Mouse (Mus musculus): Measurements from ENCODE around the gene Cdc26. TPM values are rescaled to one million over a fixed set of nuclear protein-coding genes. Genes with fewer than 3 reads are reported as not detected.
A peak's percentile ranks its signal among the peaks of the same experiment; 100 is the strongest.

Cdc26 gene
- polyA plus RNA-seq, 1 experiment: 14.1 TPM

DNA sequence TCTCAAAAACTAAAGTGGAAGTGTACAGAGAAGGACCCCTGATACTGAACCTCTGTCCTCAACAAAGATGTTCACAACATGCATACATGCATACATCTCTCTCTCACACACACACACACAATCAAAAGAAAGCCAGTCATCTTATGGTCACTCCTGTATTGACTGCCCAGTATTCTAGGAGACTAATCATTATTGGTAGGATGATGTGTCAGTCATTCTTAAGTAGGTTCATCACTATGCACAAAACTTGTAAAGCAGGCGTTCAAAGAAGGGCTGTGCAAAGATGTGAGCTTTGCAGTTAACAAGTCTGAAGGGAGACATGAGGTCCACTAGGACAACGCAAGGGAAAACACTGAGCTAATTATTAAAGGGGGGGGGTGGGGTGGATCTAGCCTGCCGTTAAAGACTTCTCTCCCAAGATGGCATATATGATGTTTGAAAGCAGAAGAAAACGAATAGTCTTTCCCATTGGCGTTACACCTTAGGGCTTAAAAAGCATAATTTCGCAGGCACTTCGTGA is 49.1 kb downstream of the Cdc26 start:
- TF ChIP-seq CTCF (IDR thresholded peaks at IDR 0.05; ENCODE audit: extremely low read depth, insufficient read depth, insufficient read length, insufficient replicate concordance): no peak
- TF ChIP-seq POLR2A (IDR thresholded peaks at IDR 0.05; ENCODE audit: low read depth, low read length): no peak
- Histone ChIP-seq H3K27ac (ENCODE audit: insufficient read depth, low read length) (peak overlapping the region; percentile 92; the same call in 1 of the 2 replicates), H3K4me3 (ENCODE audit: extremely low read depth, insufficient read depth, insufficient read length) (peak overlapping the region; percentile 86), H3K27me3 (ENCODE audit: control insufficient read depth, insufficient read depth, low read length) (no peaks in the 10 kb centered on the region), H3K36me3 (ENCODE audit: control insufficient read depth, insufficient read depth, low read length) (no peaks in the 10 kb centered on the region), H3K4me1 (ENCODE audit: control insufficient read depth, insufficient read depth, insufficient read length) (peaks cover 10% of the 10 kb centered on the region; the same call in 1 of the 2 replicates)
- WGBS: 32% methylated on average over 7 of the region's 7 CpGs
- no peak for DNase-seq (ENCODE audit: low read depth in 1 of 2, low spot score in 2 of 2)

DNA sequence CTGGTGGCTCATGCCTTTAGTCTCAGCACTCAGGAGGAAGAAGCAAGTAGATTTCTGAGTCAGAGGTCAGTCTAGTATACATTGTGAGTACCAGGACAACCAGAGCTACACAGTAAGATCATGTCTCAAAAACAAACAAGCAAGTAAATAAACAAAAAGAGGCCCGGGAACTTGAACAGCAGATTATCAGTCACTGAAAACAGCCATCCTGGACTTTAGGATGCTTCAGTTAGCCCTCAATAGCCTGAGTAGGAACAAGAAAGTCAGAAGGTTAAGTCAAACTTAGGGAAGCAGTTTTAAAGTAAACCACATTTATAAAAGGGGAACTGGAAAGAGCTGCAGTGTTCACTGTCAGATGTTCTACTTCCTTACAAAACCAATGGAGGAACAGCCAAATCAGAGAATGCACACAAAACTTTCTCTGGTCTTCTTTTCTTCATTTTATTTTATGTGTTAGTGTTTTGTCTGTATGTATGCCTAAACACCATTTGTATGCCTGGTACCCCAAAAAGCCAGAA is 50.8 kb downstream of the Cdc26 start:
- H3K27ac ChIP-seq (ENCODE audit: insufficient read depth, low read length): peak overlapping the region; percentile 34; the same call in 1 of the 2 replicates
- WGBS: 18% methylated on average over 1 of the region's 1 CpGs

DNA sequence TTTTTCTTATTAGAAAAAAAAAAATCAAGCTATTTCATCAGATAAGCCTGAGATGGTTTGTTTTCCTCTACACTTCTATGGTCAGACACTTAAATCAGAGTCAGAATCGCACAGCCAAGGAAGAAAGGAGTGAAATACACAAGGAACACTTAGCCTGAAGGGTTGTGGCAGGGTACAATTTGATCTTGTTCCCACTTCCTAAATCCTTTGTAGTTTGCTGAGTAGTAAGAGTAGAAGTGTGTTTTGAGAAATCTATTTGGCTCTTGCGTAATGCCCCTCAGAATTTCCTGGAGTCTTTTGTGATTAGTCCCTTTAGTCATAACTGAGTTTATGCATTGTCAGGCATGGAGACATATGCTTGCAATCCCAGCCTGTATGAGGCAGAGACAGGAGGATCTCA is 59.1 kb downstream of the Cdc26 start:
- H3K27ac ChIP-seq (ENCODE audit: insufficient read depth, low read length): no peak overlapping the region
- peaks cover 2% of the 10 kb centered on the region; the same call in 1 of the 2 replicates for H3K4me1 ChIP-seq (ENCODE audit: control insufficient read depth, insufficient read depth, insufficient read length)
- H3K36me3 ChIP-seq (ENCODE audit: control insufficient read depth, insufficient read depth, low read length): peaks cover 18% of the 10 kb centered on the region
- H3K4me3 ChIP-seq (ENCODE audit: extremely low read depth, insufficient read depth, insufficient read length): no peak overlapping the region
- 76% methylated on average over 2 of the region's 2 CpGs for WGBS
- H3K27me3 ChIP-seq (ENCODE audit: control insufficient read depth, insufficient read depth, low read length): no peaks in the 10 kb centered on the region
- TF ChIP-seq POLR2A (IDR thresholded peaks at IDR 0.05; ENCODE audit: low read depth, low read length) (no peak), CTCF (IDR thresholded peaks at IDR 0.05; ENCODE audit: extremely low read depth, insufficient read depth, insufficient read length, insufficient replicate concordance) (no peak)
- no peak for DNase-seq (ENCODE audit: low read depth in 1 of 2, low spot score in 2 of 2)

More for the DNA sequence above, 50.8 kb downstream of the Cdc26 start:
- H3K4me1 ChIP-seq (ENCODE audit: control insufficient read depth, insufficient read depth, insufficient read length): peaks cover 10% of the 10 kb centered on the region; the same call in 1 of the 2 replicates
- no peaks in the 10 kb centered on the region for H3K27me3 ChIP-seq (ENCODE audit: control insufficient read depth, insufficient read depth, low read length)
- TF ChIP-seq CTCF (IDR thresholded peaks at IDR 0.05; ENCODE audit: extremely low read depth, insufficient read depth, insufficient read length, insufficient replicate concordance) (no peak), POLR2A (IDR thresholded peaks at IDR 0.05; ENCODE audit: low read depth, low read length) (no peak)
- H3K36me3 ChIP-seq (ENCODE audit: control insufficient read depth, insufficient read depth, low read length): no peaks in the 10 kb centered on the region
- no peak overlapping the region for H3K4me3 ChIP-seq (ENCODE audit: extremely low read depth, insufficient read depth, insufficient read length)
- peak in 1 of 2 experiments; percentile 38 for DNase-seq (ENCODE audit: low read depth in 1 of 2, low spot score in 2 of 2)

DNA sequence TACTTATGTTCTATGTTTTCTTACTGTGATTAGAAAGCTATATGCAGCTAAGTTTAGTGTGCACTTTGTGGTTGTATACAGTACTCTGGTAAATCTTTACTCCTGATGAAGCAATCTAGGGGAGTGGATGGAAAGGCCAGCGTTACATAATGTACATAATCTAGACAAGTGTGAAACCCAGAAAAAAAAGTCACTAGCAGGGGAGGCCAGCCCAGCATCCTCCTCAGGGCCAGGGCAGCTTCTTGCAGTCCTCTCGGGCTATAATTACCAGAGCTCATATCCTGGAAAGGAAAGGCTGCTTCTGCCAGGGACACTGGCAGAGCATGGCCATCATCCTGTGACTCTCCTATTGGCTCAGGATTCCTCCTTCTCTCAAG is 60.1 kb downstream of the Cdc26 start:
- Histone ChIP-seq H3K4me1 (ENCODE audit: control insufficient read depth, insufficient read depth, insufficient read length) (peaks cover 2% of the 10 kb centered on the region; the same call in 1 of the 2 replicates), H3K4me3 (ENCODE audit: extremely low read depth, insufficient read depth, insufficient read length) (no peak overlapping the region), H3K27ac (ENCODE audit: insufficient read depth, low read length) (no peak overlapping the region), H3K27me3 (ENCODE audit: control insufficient read depth, insufficient read depth, low read length) (no peaks in the 10 kb centered on the region), H3K36me3 (ENCODE audit: control insufficient read depth, insufficient read depth, low read length) (peaks cover 21% of the 10 kb centered on the region)
- no peak for TF ChIP-seq POLR2A (IDR thresholded peaks at IDR 0.05; ENCODE audit: low read depth, low read length)
- TF ChIP-seq CTCF (IDR thresholded peaks at IDR 0.05; ENCODE audit: extremely low read depth, insufficient read depth, insufficient read length, insufficient replicate concordance): no peak
- 67% methylated on average over 2 of the region's 2 CpGs for WGBS
- no peak for DNase-seq (ENCODE audit: low read depth in 1 of 2, low spot score in 2 of 2)

DNA sequence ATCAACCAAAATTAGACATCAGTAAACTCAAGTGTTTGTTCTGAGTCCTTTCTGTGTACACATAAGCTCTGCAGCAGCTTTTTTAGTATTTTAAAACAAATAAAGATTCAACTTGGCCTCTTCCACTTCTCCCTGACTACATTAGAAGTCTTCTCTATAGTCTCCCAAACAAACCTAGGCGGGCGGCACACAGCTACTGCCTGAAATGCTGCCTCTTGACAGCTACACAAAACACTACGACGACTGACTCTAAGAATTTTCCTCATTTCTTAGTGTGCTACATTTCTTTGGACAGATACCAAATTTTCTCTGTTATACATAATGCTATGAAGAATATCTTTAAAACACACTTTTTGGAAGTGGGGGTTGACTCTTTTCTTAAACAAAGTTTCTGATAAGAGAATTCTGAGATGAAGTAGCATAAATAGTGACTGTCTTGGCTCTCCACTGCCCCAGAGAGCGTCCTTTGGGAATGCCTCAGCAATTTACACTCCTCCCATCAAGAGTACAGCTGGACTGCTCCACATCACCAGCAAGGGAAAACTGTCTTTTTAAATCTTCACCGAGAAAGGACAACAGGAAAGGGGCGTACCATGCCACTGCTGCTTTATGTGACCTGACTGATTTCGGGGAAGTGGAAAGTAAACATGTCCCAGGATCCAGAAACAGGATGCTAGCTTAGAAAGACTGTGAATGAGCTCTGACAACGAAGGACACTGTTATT is 60.7 kb downstream of the Cdc26 start:
- no peak overlapping the region; the same call in 1 of the 2 replicates for H3K27ac ChIP-seq (ENCODE audit: insufficient read depth, low read length)
- H3K4me3 ChIP-seq (ENCODE audit: extremely low read depth, insufficient read depth, insufficient read length): no peak overlapping the region
- DNase-seq (ENCODE audit: low read depth in 1 of 2, low spot score in 2 of 2): no peak
- TF ChIP-seq CTCF (IDR thresholded peaks at IDR 0.05; ENCODE audit: extremely low read depth, insufficient read depth, insufficient read length, insufficient replicate concordance) (no peak), POLR2A (IDR thresholded peaks at IDR 0.05; ENCODE audit: low read depth, low read length) (no peak)
- H3K36me3 ChIP-seq (ENCODE audit: control insufficient read depth, insufficient read depth, low read length): peaks cover 21% of the 10 kb centered on the region
- peaks cover 2% of the 10 kb centered on the region; the same call in 1 of the 2 replicates for H3K4me1 ChIP-seq (ENCODE audit: control insufficient read depth, insufficient read depth, insufficient read length)
- 73% methylated on average over 9 of the region's 9 CpGs for WGBS
- H3K27me3 ChIP-seq (ENCODE audit: control insufficient read depth, insufficient read depth, low read length): no peaks in the 10 kb centered on the region

DNA sequence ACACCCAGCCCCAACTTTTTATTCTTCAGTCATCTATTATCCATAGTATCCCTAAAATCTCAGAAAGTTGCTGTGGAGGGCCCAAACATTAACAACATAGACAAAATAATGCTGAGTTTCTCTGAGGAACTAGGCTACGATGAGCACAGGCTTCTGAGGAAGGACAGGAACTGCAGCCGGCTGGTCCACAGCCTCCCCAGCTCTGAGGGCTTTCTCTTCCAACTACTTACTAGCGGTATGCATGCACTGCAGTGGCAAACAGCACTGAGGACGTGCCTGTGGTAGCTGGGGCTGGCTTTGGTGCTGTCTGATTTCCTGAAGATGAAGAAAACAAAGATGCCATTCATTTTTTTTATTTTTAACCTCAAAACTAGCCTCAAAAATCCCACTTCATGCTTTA is 62.6 kb downstream of the Cdc26 start:
- no peak overlapping the region for H3K4me3 ChIP-seq (ENCODE audit: extremely low read depth, insufficient read depth, insufficient read length)
- peaks cover 22% of the 10 kb centered on the region for H3K36me3 ChIP-seq (ENCODE audit: control insufficient read depth, insufficient read depth, low read length)
- 36% methylated on average over 4 of the region's 4 CpGs for whole genome bisulfite sequencing
- peak overlapping the region; percentile 60 for H3K27ac ChIP-seq (ENCODE audit: insufficient read depth, low read length)
- H3K27me3 ChIP-seq (ENCODE audit: control insufficient read depth, insufficient read depth, low read length): no peaks in the 10 kb centered on the region
- peak in 1 of 2 experiments; percentile 38 for DNase-seq (ENCODE audit: low read depth in 1 of 2, low spot score in 2 of 2)
- peaks cover 2% of the 10 kb centered on the region; the same call in 1 of the 2 replicates for H3K4me1 ChIP-seq (ENCODE audit: control insufficient read depth, insufficient read depth, insufficient read length)
- TF ChIP-seq CTCF (IDR thresholded peaks at IDR 0.05; ENCODE audit: extremely low read depth, insufficient read depth, insufficient read length, insufficient replicate concordance) (no peak), POLR2A (IDR thresholded peaks at IDR 0.05; ENCODE audit: low read depth, low read length) (no peak)
